Mouse (Mus musculus): ENCODE data around the gene Angel2.
"Not testable (repeated sequence)": the region's sequence is repeated elsewhere in the genome, so short reads cannot be mapped to it uniquely, and the experiment has no call there.

The Angel2 gene

DNA sequence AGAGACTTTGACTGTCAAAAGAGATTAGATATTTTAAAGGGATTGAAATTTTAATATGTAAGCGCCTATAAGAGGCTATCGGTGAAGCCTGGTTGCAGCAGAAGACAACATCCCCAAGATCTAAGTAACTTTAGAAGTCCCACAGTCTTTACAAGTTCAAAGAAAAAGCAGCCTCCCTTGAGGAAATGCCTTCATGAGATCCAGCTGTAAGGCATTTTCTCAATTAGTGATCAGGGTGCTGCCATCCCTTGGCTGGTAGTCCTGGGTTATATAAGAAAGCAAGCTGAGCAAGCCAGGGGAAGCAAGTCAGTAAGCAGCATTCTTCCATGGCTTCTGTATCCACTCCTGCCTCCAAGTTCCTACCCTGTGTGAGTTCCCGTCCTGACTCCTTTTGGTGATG is at the start of gene Angel2:
Angel2 (plus strand) TSS at position 301 of the 400 bp plus-strand sequence.
- DNase-seq (ENCODE audit: low read depth, low spot score) = not testable (repeated sequence)

DNA sequence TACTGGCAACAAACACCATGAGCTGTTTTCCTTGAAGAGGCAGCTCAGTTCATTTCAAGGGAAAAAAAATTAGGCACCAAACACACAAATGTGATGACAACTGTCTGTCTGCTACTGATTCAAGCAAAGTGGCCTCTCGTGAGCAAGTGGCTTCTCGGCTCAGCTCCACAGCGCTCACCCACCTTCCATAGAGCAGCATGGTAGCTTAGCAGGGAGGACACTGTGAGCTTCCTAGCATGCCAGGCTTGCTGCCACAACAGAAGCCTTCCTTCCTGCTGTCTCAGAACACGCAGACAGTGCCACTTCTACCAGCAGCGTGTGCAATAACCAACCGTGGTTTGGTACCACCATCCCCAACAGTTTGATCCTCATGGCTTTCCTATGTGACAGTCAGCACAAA is 49.2 kb upstream of the Angel2 start:
- no peak for DNase-seq (ENCODE audit: low read depth, low spot score)

DNA sequence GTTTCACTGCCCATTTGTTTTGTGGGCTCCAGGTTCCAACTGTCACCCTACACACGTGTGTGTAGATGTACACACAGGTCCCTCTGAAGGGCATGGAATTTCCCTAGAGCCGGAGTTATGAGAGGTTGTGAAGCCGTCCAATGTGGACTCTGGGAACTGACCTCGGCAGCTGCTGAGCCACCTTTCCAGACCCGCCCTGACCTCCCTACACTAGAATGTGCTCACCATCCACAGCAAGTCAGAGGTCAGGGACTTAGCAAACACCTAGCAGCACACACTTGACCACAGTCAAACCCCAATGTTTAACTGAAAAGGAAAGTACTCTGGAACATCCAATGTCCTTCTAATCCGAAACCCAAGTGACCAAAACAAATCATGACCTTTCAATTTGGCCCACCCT is 44.3 kb upstream of the Angel2 start:
- DNase-seq (ENCODE audit: low read depth, low spot score) = no peak

DNA sequence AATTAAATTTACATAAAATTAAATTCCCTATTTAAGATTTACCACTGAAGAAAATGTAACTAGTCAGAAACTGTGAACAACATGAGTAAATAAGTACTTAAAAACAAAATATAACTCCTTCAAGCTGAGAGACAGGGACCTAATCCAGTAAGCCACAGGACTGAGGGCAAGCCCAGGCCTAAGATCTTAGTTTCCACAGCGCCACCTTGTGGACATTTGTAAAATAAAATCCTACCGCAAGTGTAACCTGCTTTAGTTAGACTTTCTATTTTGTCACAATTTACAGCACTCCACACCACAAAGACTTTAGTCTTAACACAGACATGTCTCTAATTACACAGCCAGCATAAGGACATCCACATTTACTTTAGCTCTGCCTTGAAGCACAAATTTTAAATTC is 43.5 kb upstream of the Angel2 start:
- DNase-seq (ENCODE audit: low read depth, low spot score) = peak; percentile 79

DNA sequence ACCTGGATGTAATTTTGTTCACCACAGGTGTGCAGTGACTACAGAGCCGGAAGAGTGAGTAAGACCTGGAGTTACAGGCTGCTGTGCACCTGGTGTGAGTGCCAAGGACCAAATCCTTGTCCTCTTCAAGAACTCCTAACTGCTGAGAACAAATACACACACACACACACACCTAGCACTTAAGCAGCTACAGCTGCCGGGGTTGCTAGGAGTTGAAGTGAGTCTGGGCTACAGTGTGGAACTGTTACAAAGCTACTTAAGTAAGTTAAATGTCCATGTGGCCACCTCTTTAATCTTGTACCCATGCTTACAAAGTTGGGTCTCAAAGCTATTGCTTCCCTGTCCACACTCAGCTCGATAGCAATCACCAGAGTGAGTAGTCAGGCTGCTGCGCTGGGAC is 38.9 kb upstream of the Angel2 start:
- no peak for DNase-seq (ENCODE audit: low read depth, low spot score)

DNA sequence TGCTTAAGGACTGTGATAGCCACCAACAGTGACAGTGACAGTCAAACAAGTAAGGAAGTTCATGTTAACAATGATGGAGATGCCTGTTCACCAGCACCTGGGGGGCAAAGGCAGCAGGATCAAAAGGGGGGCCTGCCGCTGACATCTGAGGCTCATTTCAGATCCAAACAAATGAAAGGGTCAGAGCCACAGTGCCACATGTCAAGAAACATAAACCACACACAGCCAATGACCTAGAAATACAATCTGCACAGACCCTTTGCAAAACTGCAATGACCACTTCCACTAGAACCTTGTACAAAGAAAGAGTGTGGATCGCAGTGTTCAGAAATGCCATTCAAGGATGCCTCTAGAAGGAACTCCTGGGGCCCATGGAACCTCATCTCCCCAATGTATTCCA is 36.9 kb upstream of the Angel2 start:
- no peak for DNase-seq (ENCODE audit: low read depth, low spot score)

DNA sequence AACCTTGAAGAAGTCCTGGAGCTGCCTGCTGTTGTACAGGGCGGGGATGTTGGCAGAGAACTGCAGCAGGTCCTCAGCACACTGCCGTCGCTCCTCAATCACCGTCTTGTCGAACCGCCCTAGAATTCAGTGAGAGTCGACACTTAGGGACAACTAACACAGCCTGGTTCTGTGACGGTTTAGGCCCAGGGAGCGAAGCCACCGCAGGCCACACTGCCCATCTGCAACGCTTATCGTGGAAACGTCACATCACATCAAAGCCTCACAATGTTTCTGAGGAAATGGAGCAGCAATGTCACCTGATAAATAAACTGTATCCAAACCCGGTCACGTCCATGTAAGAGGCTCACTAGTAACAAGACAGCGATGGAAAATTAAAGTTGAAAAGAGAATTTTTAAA is 36.3 kb upstream of the Angel2 start:
- DNase-seq (ENCODE audit: low read depth, low spot score) = no peak

DNA sequence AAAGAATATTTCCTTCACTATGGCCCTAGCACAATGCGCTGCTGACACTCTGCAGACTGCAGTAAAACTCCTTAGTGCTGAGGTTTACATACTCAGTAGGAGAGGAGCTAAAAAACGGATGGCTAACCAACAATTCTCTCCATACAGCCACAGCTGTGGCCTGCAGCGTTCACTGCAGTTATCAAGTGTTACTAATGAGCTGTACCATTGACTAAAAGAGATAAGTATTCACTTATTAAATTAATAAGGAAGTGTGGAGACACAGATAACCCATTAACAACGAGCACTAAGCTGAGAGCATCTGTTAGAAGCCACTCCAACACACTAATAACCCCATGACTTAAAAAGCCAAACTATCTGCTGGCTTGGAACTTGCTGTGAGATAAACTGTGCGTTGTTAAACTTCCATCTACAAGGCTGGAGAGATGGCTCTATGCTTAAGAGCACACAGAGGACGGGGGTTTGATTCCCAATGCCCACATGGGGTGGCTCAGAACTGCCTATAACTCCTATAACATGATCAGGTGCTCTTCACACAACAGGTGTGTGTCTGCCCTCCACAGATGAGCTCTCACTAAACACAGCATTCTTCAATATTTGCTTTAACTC is 31.2 kb upstream of the Angel2 start:
- DNase-seq (ENCODE audit: low read depth, low spot score) = no peak

DNA sequence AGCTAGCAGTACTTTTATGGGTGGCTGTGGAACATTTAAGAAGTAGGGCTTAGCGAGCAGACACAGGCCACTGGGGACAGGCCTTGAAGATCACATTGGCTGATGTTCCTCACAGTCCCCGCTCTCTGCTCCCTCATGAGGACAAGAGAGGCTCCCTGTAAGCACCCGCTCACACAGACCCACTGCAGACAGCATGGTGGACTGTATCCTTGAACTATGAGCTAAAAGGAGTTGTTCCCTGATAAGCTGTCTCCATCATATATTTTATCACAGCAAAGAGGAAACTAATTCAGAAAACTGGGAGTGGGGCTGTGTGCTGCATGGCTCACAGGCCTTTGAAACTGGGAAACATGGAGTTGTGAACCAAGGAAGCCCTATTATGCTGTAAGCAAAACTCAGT is 26.7 kb upstream of the Angel2 start:
- DNase-seq (ENCODE audit: low read depth, low spot score) = no peak

DNA sequence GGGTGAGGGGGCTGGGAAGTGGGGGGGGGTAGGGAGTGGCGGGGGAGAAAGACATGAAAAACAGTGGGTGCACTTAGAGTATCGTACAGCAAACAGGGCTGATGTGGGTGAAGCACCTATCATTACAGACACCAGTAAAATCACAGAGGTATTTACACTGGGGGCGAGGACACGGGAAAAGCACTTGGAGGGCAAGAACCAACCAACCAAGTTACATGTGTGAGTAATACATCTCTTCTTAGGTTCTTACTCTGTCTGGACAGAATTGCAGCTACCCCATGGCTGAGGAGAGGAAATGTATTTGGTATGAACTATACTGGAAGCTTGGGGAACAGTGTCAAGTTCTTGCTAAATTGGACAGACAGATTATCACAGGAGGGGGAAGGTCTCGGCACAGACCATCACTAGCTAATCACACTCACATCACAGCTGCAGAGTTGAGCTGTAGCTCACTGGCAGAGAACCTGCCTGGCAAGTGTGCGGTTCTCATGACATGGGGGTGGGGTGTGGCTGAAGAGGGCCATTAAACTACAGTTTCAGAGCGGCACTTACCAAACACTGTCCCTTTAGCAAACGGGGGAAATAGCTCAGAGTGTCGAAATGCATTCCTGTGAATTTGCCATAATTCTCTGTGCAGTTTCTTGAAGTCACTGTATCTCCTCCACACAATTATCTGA is 25.9 kb upstream of the Angel2 start:
- no peak for DNase-seq (ENCODE audit: low read depth, low spot score)

DNA sequence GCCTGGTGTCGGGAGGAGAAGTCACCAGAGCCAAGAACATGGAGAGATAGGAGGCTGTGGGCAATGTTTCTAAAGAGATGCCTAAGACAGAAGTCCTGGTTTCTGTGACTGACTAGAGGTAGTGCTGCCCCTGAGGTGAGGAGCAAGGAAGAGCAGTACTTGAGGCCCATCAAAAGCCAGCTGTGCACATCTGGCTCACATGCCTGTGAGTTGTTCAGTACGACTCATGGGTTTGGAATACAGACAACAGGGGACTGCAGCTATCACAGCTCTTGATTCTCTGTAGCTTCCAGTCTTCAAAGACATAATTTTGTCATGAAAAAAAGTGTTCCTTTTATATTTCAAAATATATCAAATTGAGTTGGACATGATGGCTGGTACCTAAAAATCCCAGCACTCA is 23.8 kb upstream of the Angel2 start:
- DNase-seq (ENCODE audit: low read depth, low spot score) = no peak

DNA sequence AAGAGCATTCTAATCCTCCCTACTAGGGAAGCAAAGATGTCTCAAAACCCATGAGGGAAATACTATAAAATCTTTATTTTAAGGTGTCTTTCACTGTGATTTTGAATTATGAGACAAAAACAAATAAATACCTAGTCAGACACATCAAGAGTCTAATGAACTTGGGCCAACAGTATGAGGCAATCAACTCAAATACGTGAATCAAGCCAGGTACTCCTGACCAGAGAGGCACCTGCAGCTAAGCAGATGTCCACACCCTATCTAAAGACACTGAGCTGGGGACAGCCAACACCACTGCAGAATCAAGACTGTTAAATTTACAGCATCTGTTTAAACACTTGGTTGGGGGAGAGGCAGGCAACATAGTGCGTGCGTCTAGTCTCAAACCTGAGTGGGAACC is 20.8 kb upstream of the Angel2 start:
- no peak for DNase-seq (ENCODE audit: low read depth, low spot score)

DNA sequence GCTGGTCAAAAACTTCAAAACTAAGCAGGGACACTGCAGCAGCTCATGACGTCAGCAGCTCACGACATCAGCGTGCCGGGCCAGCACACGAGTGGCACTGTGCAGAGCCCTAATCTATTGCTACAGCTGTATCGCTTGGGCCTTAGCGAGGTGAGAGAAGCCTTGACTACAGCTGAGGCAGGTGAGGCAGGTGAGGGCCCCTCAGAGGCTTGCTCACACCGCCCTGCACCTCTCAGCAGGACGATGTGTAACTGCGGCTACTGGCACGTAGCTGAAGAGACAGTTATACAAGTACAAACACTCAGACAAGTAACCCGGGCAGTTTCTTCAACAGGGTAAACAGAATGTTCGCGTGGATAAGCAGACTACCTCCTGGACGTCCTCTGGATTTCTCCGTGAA is 20.2 kb upstream of the Angel2 start:
- DNase-seq (ENCODE audit: low read depth, low spot score) = no peak

DNA sequence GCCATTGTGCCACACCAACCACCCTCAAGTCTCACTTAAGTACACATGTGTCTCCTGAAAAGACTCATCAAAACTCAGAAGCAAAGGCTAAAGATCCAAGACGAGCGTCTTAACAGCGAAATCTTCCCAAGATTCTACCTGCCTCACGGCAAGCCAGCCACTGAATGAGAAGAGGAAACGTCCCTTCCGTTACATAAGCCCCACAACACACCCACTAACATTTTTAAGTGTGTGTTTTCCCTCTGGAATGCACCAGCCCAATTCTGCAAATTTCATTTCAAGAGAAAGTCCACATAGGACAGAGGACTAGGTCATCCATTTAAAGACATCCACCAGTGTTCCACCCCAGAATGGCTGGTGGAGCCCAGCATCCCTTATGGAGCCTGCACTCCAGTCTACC is 14.1 kb upstream of the Angel2 start:
- DNase-seq (ENCODE audit: low read depth, low spot score) = no peak

DNA sequence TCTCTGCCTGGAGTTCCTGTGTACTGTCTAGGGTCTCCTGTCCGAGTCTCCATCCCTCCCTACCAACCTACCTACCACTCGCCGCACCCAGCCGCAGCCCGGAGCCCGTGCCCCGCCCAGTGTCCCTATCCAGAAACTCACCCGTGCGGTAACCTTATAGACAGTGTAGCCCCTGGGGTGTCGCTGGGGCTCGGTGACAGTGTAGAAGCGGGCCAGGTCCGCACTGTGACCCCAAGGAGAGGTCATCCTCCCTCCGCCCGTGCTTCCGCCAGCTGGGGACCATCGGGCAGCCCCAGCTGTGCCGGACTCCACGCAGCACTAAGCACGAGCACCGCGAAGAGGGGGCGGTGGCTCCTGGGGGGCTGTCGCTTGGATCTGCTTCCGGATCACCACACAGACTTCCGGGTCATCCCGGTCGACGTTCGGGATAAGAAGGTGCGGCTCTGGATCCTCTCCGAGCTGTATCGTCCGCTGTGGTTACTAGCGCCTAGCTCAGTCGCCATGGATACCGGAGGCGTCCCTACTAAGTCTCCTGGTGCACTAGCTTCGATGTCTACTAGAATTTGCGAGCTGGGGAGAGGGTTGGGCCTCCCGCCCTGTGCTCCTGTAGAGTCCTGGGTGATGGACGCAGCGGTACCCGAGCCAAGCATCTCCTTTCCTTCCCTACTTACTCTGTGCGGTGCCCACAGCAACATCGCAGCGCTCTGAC is 13.3 kb upstream of the Angel2 start, which contains the start of gene Rps6kc1:
Rps6kc1 (minus strand) TSS at position 356 of the 709 bp plus-strand sequence.
- DNase-seq (ENCODE audit: low read depth, low spot score) = peak; percentile 79

DNA sequence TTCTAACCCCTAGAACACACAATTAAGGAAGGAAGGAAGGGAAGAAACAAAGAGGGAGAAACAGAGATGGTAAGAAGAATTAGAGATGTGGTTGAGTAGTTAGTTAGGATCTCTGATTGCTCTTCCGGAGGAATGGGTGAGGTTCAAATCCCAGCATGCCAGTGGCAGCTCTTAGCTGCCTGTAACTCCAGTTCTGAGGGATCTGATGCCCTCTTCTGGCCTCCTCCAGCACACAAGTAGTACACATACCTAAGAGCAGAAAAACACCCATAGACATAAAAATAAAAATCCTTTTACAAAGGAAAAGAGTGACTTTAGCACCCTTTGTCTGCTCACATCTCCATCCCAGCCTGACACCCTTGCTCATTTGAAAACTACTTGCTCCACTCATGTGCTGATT is 12.3 kb upstream of the Angel2 start:
- DNase-seq (ENCODE audit: low read depth, low spot score) = peak; percentile 12

DNA sequence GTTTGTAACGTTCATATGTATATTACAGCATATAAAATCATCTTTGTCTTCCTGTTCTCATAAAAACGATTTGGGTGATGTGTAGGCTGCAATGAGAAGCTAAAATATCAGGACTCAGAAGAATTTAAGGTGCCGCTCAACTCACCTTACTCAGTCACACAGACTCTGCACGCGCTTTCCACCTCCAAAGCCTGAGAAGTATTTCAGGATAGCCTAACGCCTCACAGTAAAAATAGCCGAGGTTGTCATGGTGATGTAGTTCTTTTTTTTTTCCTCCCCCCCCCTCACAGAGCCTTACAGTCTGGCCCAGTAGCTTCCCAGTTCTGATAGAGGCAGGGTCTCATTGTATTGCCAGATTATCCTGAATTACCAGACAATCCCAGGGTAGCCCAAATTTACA is 6.0 kb upstream of the Angel2 start:
- no peak for DNase-seq (ENCODE audit: low read depth, low spot score)

DNA sequence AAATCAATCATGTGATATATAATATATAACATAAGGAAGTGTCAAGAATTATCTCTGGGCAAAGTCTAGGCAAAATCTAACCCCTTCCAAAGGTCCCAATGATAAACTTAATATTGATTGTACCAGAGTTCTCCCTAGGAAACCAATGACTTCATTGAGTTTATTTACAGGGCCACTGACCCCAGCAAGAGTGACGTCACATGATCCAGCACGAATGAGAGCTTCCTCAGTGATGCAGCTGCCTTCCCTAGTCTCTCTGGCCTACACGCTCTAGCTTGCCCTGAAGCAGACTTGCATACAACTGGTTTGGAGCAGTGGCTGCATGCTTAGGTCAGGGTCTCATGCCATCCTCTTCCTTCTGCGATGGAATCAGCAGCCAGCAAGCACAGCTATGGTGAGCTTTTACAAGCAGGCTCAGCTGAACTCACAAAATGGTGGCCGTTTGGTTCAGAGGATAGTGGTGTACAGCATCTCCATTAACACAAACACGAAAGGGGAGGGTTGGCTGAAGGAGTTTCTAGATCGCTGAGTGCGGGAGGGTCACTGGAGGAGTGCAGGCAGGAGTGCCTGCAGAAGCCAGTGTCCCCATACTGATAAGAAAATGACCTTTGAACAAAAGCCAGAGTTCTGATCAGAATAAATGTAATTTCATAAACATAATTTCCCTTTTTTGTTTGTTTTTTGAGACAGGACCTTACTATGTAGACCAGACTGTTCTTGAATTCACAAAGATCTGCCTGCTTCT is 5.0 kb upstream of the Angel2 start:
- DNase-seq (ENCODE audit: low read depth, low spot score) = no peak

DNA sequence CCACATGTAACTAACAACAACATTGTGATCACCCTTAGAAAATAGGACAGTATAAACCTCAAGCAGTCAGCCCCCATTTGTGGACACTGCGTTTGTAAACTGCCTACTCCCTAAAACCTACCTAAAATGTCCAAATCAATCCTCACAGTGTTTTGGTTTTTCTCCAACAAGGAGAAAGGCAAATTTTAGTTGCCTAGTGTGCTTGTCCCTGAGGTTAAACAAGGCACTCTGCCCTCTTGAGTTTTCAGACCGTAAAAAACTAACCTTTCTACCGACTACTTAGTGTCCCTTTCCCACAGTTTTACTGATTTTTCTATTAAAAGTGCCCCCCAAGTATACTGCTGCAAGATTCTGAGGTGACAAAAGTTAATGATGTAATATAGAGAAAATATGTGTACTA is 2.4 kb downstream of the Angel2 start:
- no peak for DNase-seq (ENCODE audit: low read depth, low spot score)

DNA sequence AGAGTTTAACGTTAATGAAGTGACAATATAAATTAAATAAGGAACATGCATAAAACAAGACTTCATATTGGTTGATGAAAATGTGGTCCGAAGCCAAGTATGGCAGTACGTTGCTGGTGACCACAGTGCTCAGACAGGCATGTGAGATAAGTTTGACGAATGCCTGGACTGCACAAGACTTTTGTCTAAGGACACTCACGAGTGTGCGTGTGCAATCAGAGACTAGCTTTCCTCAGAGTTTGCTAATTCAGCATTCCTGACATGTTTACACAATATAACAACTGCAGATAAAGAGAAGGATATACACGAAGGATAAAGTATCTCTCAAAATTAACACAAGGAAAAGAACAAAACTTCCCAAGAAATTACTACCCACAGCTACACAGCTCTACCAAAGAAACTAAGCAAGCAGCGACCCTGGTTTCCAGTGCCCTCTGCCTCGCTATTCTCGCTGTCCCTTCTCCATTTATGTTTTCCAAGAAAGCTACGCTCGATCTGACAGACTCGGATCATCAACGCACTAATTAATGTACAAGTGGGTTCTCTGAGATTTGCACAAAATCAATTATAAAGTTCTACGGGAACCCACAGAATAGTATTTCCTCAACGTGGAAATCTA is 2.9 kb downstream of the Angel2 start:
- DNase-seq (ENCODE audit: low read depth, low spot score) = peak; percentile 33

DNA sequence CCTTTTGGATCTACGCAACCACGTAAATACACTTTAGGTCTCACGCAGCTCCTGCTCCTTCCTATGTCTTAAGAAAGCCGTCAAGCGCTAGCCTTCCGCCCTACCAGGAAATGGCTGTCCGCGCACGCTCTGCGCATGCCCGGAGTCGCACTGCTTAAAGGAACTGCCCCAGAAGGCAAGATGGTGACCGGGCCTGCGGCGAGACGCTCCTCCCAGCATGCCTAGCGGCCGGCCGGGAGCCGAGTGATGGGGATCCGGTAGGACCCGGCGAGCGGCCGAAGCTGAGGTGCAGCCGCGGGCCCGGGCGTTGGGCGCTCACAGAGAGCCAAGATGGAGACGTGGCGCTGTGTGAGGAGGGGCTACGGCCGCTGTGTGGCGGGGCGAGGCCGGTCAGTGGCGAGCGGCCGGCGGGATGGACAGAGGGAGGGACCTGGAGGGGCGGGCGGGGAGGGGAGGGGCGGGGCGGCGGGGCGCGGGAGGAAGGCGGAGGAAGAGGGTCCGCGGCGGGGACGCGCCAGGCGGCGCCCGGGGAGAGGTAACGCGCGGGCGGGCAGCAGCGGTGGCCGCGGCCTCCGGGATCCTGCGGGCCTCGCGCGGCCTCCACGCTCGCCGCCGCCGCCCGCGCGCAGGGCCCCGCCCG is 3.6 kb downstream of the Angel2 start:
- peak; percentile 99 for DNase-seq (ENCODE audit: low read depth, low spot score)
